Mouse (Mus musculus) right cerebral cortex, adult 2 months (tissue): ENCODE data around the gene Rho.

Source experiments
- DNase-seq, 2 experiments: peaks; one replicate each; pipeline ENCODE4 v3.0.0; 2021 to 2022; ENCODE audit warnings: low spot score in 2 of 2

Gene Rho

GRCm38 (mm10) chr6:115956418-115956921 lies 24.9 kb downstream of the Rho start:
- no peak for DNase-seq

DNA sequence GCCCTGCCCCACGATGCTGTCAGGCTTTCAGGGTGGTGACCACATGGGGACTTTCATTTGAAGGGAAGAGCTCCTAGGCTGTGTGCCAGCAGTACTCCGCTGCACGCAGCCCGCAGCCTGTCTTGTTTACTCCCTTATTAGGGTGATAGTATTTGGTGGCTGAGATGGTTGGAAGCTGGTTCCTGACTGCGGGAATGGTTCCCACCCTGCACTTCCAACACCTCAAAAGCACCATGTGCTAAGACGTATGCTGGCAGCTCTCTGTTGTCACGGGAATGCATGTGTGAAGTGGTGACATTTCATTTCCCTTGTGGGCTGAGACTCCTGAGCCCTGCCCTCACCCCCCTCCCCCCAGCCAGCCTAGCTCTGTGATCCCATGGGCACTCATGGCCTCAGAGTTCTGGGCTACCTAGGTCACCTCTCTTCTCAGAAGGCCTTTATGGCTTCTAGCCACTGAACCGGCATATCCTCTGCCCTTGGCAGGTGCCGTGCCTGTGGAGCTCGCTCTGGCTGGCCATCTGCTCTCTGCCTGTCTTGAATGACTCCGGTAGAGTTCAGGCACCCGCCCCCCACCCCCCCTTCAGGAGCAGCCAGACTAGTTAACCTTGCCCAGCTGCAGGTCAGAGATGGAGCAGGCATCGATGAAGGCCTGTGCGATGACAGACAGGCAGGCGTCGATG lies 25.5 kb downstream of the Rho start:
- DNase-seq: peak in 1 of 2 experiments; percentile 42

GRCm38 (mm10) chr6:115957681-115958080 lies 26.1 kb downstream of the Rho start:
- no peak for DNase-seq

DNA sequence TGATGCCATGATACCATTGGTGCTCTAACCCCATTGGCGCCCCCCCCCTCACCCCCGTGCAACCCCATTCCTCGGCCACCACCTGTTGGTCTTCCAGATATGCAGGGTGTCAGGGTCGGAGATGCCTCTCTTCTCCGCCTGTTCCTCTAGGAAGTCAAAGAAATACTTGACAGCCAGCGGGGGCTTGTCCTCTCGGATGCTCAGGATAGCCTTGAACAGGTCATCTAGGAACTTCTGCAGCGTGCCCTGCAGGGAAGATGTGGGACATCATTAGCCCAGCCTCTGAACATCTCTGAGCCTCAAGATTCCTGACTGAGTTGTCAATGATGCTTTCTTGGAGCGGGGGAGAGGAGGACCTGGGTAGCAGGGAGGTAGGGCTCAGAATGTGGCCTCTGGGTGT lies 26.9 kb downstream of the Rho start:
- DNase-seq: no peak

GRCm38 (mm10) chr6:115959151-115959691 lies 27.7 kb downstream of the Rho start:
- DNase-seq: no peak

DNA sequence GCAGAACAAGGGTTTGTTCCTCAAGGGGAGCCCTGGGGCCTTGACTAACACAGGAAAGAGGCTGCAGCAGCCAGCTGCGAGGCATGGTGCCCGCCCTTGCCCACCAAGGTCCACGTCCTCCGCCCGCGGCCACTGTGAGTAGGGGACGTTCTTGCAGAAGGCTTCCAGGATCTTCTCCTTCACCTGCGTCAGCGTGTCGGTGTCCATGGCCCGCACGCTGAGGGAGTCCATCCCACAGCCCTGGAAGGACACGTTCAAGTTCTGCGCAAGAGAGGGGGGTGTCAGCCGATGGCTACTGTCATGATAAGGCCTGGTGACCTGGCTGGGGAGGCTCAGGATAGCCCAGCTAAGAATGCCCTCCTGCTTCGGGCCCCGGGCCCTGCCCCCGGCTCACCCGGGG lies 28.8 kb downstream of the Rho start:
- no peak for DNase-seq

DNA sequence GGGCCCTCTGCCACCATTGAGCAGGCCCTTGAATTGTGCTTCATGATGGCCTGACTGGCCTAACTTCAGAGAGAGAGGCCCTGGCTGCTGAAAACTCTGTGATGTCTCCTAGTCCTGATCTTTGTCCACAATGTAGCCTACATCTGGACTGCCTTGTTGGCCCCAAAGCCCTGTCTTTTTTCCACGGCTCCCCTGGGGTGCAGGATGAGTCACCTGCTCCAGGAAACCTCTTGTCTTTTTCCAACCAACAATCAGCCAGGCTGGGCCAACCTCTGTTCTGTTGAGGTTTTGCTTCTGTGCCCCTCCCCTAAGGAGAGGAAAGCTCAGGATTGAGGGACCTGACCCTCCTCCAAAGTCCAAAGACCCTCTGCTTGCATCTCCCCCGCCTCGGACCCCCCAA lies 30.2 kb downstream of the Rho start:
- no peak for DNase-seq

GRCm38 (mm10) chr6:115962439-115963085 lies 31.0 kb downstream of the Rho start:
- no peak for DNase-seq

- no peak for DNase-seq
Measured at GRCm38 (mm10) chr6:115963656-115964055, 32.1 kb downstream of the Rho start.

DNA sequence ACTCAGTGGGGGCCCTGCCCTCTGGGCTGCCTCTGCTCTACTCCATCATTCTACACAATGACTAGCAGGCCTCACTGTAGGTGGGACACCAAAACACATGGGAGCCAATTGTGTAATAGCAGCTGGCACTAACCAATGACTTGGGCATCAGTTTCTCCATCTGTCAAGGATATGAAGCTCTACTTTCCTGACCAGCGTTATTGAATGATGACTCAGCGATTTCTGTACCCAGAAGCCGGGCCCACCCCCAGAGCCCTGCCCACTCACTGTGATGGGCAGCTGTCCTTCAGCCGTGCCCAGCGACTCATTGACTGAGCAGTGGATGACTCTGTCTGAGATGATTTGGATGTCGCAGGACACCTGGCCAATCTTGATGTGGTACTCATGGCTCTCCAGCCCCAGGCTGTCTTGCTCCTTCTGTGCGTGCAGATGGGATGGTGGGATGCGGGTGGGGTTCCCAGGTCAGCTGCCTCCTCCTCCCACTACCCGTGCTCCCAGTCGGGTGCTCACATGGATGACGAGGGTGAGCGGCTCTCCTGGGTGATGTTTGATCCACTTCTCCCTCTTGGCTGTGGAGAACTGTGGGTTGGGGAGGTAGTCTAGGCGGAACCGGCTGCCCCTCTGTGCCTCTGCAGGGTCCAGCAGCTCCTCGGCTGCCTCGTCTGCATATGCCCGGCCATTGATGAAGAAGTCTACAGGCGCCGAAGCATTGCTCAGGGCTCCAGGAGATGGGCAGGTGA lies 34.8 kb downstream of the Rho start:
- DNase-seq: peak in 1 of 2 experiments; percentile 4

DNA sequence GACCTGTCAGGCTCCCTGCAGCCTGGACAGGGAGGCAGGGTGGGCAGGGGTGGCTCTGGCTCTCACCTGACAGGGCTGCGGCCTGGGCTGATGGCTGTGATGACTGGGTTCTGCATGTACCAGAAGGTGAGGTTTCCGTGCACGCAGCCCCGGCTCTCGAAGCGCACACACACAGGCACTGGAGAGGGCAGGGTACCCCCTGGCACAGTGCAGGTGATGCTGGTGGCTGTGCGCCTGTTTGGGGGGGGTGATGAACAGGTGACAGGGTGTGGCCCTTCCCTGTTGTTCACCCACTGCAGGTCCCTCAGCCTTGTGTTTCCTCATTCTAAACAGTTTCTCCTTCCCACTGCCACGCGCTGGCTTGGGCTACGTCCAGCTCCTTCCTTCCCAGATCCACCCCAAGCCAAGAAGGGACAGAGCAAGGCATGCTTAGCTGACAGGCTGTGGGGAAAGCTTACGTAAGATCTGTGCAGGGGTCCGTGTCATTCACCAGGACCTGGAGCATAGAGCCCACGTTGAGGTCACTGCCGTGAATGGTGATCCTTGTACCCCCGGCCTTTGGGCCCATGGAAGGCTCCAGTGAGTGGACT lies 35.8 kb downstream of the Rho start:
- DNase-seq: peak in 1 of 2 experiments; percentile 10

- DNase-seq: no peak
Measured at GRCm38 (mm10) chr6:115968086-115968485, 36.5 kb downstream of the Rho start.

- no peak for DNase-seq
Measured at GRCm38 (mm10) chr6:115968700-115969099, 37.2 kb downstream of the Rho start.

- DNase-seq: no peak
Measured at GRCm38 (mm10) chr6:115969103-115969502, 37.6 kb downstream of the Rho start.

DNA sequence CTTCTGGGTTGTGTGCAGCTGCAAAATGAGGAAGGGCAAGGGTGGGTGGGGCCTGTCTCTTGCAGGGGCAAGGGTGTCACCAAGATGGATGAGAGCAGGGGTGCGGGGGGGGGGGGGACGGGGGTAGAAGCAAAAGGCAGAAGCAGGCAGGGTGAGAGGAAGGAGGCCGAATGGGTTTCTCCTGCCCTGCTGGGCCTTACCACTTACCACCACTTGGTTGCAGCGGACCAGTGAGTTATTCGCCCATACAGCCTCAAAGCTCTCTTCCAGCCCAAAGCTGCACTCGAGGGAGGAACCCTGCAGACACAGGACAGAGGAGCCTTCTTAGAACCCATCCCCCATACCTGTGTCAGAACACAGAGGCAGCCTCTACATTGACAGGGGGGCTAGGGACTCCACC lies 38.4 kb downstream of the Rho start:
- no peak for DNase-seq

DNA sequence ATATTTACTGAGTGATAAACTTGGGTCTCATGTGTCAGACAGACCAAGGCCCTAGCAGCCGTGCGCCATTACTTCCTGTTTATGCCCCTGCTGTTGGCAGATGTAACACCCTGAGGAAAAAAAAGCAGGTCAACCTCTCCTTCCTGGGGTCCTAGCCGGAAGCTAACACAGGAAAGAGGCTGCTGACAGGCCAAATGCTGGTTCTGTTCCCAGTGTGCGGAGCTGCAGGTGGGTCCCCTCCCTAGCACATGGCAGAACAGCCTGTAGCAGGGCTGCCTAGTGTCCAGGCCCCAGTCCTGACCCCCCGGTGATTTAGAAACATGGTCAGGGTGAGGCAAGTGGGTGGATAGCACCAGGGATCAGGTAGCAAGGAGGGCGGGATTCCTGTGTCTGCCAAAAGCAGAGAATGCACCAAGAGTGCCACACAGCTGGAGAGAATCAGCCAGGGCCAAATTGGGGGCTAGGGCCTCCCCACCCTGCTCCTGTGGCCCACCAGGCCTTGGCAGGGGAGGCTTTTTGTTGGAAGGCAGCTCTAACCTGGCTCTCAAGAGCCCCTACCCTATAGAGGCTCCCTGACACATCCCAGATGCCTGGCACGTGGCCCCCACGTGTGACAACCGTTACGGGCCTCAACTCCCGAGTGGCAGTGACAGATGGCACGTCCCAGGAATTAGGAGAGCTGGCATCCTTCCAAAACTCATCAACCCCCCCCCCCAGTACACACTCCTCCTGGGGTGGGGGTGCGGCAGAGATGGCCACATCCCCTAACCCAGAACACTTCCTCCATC lies 39.9 kb downstream of the Rho start:
- no peak for DNase-seq

GRCm38 (mm10) chr6:115972083-115972764 lies 40.7 kb downstream of the Rho start:
- no peak for DNase-seq

- DNase-seq: no peak
Measured at GRCm38 (mm10) chr6:115973139-115973875, 41.8 kb downstream of the Rho start.

DNA sequence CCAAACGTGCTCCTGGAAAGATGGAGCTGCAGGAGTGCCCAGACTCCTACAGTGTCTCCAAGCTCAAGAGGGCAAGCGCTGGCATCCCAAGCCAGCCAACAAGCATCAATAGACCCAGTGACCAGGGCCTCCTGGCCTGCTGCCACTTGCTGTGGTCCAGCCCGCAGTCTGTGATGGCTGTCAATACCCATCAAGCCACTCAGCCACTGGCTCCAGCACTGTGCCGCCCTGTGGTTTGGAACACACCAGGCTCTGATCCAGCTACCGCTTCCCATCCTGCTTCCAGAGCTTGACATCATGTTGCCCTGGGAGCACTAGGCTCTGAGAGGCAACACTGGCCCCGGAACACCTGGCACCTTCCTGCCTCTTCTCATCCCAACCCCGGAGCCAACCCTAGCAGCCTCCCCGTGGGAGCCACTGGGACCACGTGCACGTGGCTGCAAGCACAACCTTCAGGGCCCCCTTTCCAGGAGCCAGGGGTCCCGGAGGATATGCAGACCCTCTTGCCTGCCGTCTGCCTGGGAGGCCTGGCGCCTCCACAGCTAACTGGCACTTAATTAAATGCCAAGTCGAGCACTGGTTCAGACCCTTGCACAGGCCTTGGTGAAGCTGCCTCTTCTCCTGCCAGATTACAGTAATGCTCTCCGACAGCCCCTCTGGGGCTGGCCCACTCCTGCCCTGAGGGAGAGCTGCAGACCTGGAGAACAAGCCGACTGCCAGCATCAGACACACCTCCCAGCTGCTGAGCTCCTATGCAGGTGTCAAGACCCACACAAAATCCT lies 42.5 kb downstream of the Rho start:
- DNase-seq: no peak
